Mouse (Mus musculus): ENCODE data around the gene Tbx10.
"Not testable (repeated sequence)": the region's sequence is repeated elsewhere in the genome, so short reads cannot be mapped to it uniquely, and the experiment has no call there.

The Tbx10 gene

DNA sequence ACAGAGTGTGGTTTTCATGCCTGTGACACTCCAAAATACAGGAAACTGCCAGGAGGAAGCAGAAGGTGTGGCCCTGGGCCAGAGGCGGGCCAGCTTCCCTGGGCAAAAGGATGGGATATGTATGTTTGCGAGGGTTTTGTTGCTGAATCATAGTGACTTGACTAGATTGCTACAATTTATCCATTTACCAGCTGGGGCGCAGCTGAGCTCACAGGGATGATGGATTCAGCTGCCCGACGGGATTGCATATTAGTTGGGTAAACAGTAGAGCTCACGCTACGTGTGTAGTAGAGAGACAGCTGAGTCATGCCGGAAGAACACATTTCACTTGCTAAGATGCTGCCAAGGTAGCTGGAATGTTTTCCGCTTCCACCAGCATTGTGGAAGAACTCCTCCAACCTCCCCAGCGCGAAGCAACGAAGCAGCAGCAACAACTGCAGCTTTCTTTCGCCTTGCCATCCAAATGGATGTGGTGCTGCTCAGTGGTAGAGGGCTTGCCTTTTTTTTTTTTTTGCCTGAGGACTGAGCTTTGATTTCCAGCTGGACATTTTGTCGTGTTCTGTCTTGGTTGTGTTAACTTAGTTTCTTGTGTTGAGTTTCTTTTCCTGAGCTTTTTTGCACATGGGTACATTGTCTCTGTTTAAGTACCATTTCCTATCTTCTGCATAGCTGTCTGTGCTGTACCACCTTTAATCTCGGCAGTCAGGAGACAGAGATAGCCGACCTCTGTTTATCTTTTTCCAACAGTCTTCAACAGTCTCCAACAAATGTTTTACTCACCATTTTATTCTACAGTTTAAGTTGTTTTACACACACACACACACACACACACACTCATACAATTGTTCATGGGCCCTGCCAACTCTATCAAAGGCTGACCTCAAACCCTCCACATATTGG is 53.7 kb downstream of the Tbx10 start, which contains the start of gene Gstp2:
Gstp2 (minus strand) TSS at position 58 of the 900 bp plus-strand sequence.
- DNase-seq: peak; percentile 88 to 89

DNA sequence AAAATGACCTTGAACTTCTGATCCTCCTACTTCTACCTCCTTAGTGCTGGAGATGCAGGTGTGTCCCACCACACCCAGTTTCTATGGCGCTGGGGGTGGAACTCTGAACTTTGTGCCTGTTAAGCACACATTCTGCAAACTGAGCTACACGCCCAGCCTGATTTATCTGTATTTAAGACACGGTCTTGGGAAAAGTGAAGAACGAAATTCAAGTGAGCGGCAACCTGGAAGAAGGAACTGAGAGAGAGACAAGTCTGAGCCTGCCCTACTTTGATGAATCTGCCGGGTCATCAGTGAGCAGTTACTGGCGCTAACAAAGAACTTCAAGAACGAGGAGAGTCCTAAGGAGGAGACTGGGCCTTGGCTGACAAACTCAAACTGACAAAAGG is 54.3 kb downstream of the Tbx10 start:
- peak in 1 of 2 experiments; percentile 30 for DNase-seq

- DNase-seq: peak; percentile 81 to 96
Observed at GRCm38 (mm10) chr19:4047859-4048258, 55.3 kb downstream of the Tbx10 start.

GRCm38 (mm10) chr19:4049069-4049468 is 56.5 kb downstream of the Tbx10 start:
- DNase-seq: not testable (repeated sequence)
